Mouse (Mus musculus): ENCODE measurements around the gene Fcer1g.

DNA sequence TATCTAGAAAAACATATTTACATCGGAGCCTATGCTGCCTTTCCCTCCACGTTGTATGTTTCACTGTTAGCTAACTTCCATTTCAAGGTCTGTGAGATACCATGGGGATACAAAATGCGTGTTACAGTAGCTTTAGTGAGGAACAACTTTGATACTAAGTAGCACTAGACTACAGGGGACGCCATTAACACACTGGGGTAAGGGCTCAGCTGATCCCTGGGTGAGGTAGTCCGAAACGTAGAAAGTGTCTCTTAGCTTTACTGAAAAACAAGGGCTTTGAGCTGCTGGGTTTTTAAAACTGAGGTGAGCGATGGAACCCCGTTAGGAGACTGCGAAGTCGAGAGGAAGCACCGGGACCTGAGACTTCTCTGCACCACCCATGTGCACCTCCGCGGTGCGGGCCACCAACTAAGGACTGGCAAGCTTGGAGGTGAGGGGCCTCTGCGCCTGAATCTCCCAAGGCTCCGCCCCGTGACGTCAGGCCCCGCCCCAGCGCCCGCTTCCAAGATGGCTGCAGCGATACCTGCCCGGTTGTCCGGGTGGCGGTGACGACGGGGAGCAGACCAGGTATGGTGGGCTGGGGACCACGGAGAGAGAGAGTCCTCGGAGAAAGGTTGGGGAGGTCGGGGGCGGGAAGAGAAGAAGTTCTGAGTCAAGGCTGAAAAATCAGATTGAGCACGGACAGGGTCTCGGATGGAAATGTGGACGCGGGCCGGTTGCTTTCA, 35.8 kb upstream of the Fcer1g start, which contains the start of gene B4galt3:
- TF ChIP-seq CTCF (IDR thresholded peaks at IDR 0.05; ENCODE audit: low read depth, low read length): no peak
- TF ChIP-seq EP300 (IDR thresholded peaks at IDR 0.05; ENCODE audit: insufficient read depth, low read depth, low read length): peak; percentile 53; the same call in 1 of the 2 replicates
